Mouse (Mus musculus): ENCODE results near the gene Cbarp. TPM values are rescaled to one million over a fixed set of nuclear protein-coding genes. Genes with fewer than 3 reads are reported as not detected.

Gene Cbarp
- 1 to 10 TPM; 1.8 to 1.9 TPM for polyA plus RNA-seq (2017; shearing (Covaris generic))

GRCm38 (mm10) chr10:80140666-80141035 lies at the start of gene Cbarp:
Cbarp (minus strand) TSS chr10:80140835.

GRCm38 (mm10) chr10:80179068-80180051 lies 38.7 kb upstream of the Cbarp start, which contains the start of gene Efna2:
Efna2 (plus strand) TSS chr10:80179482.

DNA sequence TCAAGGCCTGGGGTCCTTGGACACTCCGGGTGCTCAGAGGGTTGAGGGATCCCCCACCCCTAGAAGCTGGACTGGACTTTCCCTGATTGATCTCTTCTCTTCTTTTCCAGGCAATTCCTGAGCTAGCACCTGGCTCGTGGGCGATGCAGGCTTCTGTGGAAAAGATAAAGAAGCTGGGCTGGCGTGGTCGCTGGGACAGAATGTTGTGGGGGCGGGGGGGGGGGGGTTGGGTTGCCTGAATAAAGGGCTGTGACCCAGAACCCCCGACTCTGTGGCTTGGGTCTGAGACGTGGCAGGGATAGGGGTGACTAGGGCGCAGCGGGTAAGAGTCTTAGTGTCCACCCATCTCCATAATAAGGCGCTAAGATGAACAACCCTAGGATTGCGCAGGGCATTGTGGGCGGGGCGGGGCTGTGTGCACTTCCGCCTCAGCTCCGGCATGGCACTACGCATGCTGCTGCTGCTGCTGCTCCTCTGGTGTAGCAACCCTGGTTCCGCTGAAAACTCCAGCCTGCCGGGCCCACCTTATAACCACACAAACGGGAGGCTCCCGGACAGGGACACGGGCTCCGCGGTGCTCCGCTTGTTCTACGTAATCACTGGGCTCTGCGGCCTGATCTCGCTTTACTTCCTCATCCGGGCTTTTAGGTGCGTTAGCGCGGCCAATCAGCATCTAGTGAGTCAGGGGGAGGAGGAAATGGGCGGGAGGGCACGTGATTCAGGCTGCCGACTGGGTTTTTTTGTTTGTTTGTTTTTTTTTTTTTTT lies 32.1 kb upstream of the Cbarp start, which contains the start of gene 1600002K03Rik:
TSS of gene 1600002K03Rik (plus strand) at position 418 of the 766 bp plus-strand sequence.

DNA sequence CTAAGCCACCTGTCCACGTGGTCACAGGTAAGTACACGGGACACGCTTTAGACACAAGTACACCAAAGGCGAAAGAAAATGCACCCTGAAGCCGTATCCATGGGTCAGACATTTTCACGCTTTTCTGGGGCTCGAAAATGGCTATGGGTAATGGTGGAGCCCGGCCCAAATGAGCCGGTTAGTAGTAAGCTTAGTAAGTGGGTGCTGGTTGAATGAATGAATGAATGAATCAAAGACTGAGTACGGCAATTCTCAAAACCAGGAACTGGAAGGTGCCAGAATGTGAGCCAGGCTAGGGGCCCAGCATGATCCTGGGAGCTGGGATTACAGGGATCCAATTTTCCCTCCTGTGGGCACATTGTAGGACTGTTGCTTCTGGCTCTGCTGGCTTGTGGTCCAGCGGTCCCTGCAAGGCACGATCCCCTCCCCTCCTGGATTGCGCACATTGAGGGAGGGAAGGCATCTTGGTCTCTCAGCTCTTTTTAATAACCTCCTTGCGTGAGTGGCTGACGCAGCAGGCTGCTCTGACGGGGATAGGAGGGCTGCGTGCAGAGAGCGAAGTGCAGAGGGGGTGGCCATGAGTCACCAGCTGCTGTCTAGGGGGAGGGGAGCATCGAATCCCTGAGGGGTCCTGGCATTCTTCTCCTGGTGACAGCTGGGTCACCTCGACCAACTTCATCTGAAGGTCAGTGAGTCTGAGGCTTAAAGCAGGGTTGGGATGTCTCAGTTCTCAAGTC lies 24.9 kb upstream of the Cbarp start, which contains the start of gene Cirbp:
TSS of gene Cirbp (plus strand) at position 594 of the 737 bp plus-strand sequence.

DNA sequence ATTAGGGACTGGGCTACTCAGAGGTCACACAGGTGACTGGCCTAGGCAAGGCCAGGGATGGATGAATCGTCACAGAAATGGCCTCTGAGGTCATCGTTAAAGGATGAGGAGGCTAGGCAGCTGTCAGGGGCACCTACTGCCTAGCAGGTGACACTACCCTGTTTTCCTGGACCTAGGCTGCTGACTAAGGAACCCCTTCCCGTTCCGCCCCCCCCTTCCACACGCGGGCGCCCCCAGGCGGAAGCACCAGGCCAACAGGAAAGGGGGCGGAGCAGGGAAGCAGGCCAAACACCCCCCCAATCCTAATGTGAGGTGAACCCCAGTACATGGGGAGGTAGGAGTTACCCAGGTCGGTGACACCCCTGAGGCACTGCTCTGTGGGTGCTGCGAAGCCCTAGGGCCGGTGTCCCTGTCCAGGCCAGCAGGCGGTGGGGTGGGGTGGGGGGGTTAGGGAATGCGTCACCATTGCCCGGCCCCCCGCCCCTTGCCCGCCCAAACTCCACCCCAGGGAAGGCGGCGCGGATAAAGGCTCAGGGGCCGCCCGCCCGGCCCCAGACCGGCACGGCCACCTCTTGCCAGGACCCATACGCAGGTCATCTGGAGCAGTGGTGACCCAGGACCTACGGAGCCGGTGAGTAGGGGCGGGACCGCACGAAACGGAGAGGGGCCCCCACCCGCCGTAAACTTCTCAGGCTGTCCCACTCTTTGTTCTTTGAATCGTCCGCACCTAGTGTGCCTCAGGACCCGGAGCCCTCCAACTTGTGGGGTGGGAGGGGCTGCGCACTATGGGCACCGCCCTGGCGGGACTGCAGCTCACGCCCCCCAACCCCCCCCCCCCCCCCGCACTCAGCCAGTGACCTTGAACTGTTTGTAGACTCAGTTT lies 7.3 kb upstream of the Cbarp start, which contains the start of gene Midn:
TSS of gene Midn (plus strand) at position 554 of the 883 bp plus-strand sequence.

GRCm38 (mm10) chr10:80138553-80139438 lies 1.8 kb downstream of the Cbarp start, which contains the start of gene Atp5d:
Atp5d (plus strand) TSS chr10:80138632.

GRCm38 (mm10) chr10:80115290-80115943 lies 25.2 kb downstream of the Cbarp start, which contains the start of gene Stk11:
Stk11 (plus strand) TSS chr10:80115803.

DNA sequence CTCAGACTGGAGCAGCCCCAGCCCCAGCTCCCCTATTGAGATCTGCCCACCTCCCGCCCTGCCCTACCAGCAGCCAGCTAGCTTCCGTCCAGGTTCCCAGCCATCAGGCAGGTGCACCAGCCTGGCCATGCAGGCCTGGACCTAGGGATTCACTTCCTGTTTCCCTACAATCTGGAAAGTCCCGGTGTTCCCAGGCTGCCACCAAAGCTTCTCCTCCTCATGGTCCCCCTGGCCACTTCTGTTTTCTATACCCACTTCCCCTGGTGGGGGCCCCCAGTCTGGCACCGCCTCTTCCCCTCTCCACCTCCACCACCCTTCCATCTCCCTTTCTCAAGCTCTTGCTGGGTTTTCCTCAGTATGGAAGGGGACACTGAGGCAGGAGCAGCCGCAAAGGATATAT lies 35.2 kb downstream of the Cbarp start, which contains the start of gene Sbno2:
TSS of gene Sbno2 (minus strand) at position 112 of the 400 bp plus-strand sequence.

Other genes with a start within 250 kb of the Cbarp start
- gene Cfd, start 250.0 kb downstream of the Cbarp start, polyA plus RNA-seq (2017; shearing (Covaris generic)), result not detected
- 10 to 100 TPM; 27.8 to 35.8 TPM for gene Med16, start 231.9 kb downstream of the Cbarp start, polyA plus RNA-seq (2017; shearing (Covaris generic))
- 10 to 100 TPM; 16.0 to 34.9 TPM for gene Gm26602, start 230.0 kb downstream of the Cbarp start, polyA plus RNA-seq (2017; shearing (Covaris generic))
- gene Kiss1r, start 223.9 kb downstream of the Cbarp start, polyA plus RNA-seq (2017; shearing (Covaris generic)), result under 1 TPM; 0.47 to 0.56 TPM
- 100 to 1,000 TPM; 188 to 197 TPM for gene R3hdm4, start 219.6 kb downstream of the Cbarp start, polyA plus RNA-seq (2017; shearing (Covaris generic))
- 10 to 100 TPM in 1 of 2 experiments, 1 to 10 TPM in 1; 7.0 to 15.0 TPM for gene Arid3a, start 213.8 kb downstream of the Cbarp start, polyA plus RNA-seq (2017; shearing (Covaris generic))
- gene Wdr18, start 180.7 kb downstream of the Cbarp start, polyA plus RNA-seq (2017; shearing (Covaris generic)), result 10 to 100 TPM; 52.3 to 56.5 TPM
- gene Grin3b, start 170.1 kb downstream of the Cbarp start, polyA plus RNA-seq (2017; shearing (Covaris generic)), result under 1 TPM; 0.13 to 0.28 TPM
- gene Tmem259, start 156.5 kb downstream of the Cbarp start, polyA plus RNA-seq (2017; shearing (Covaris generic)), result 10 to 100 TPM; 24.8 to 28.5 TPM
- 100 to 1,000 TPM; 650 to 940 TPM for gene Cnn2, start 152.3 kb downstream of the Cbarp start, polyA plus RNA-seq (2017; shearing (Covaris generic))
- 10 to 100 TPM; 21.2 to 46.3 TPM for gene Abca7, start 144.3 kb downstream of the Cbarp start, polyA plus RNA-seq (2017; shearing (Covaris generic))
- 100 to 1,000 TPM; 587 to 734 TPM for gene Arhgap45, start 124.2 kb downstream of the Cbarp start, polyA plus RNA-seq (2017; shearing (Covaris generic))
- gene Polr2e, start 101.0 kb downstream of the Cbarp start, polyA plus RNA-seq (2017; shearing (Covaris generic)), result 100 to 1,000 TPM; 167 to 199 TPM
- 100 to 1,000 TPM; 438 to 449 TPM for gene Gpx4, start 93.7 kb downstream of the Cbarp start, polyA plus RNA-seq (2017; shearing (Covaris generic))
- gene Sbno2, start 35.3 kb downstream of the Cbarp start, polyA plus RNA-seq (2017; shearing (Covaris generic)), result 10 to 100 TPM; 34.5 to 48.9 TPM
- 10 to 100 TPM; 32.3 to 56.4 TPM for gene Stk11, start 25.0 kb downstream of the Cbarp start, polyA plus RNA-seq (2017; shearing (Covaris generic))
- gene Atp5d, start 2.2 kb downstream of the Cbarp start, polyA plus RNA-seq (2017; shearing (Covaris generic)), result 100 to 1,000 TPM; 430 to 441 TPM
- gene Midn, start 7.4 kb upstream of the Cbarp start, polyA plus RNA-seq (2017; shearing (Covaris generic)), result 1 to 10 TPM; 3.1 to 8.5 TPM
- 100 to 1,000 TPM; 134 to 324 TPM for gene Cirbp, start 25.1 kb upstream of the Cbarp start, polyA plus RNA-seq (2017; shearing (Covaris generic))
- gene 1600002K03Rik, start 32.1 kb upstream of the Cbarp start, polyA plus RNA-seq (2017; shearing (Covaris generic)), result 10 to 100 TPM; 19.3 to 25.7 TPM
- gene Efna2, start 38.6 kb upstream of the Cbarp start, polyA plus RNA-seq (2017; shearing (Covaris generic)), result not detected
- gene Mum1, start 85.6 kb upstream of the Cbarp start, polyA plus RNA-seq (2017; shearing (Covaris generic)), result 10 to 100 TPM; 70.6 to 76.2 TPM
- 100 to 1,000 TPM; 209 to 294 TPM for gene Ndufs7, start 108.3 kb upstream of the Cbarp start, polyA plus RNA-seq (2017; shearing (Covaris generic))
- 1 to 10 TPM in 1 of 2 experiments, under 1 TPM in 1; 0.42 to 1.2 TPM for gene Gamt, start 120.2 kb upstream of the Cbarp start, polyA plus RNA-seq (2017; shearing (Covaris generic))
- gene Dazap1, start 120.7 kb upstream of the Cbarp start, polyA plus RNA-seq (2017; shearing (Covaris generic)), result 10 to 100 TPM; 76.9 to 90.0 TPM
- gene Rps15, start 151.6 kb upstream of the Cbarp start, polyA plus RNA-seq (2017; shearing (Covaris generic)), result 1,000 to 10,000 TPM in 1 of 2 experiments, 100 to 1,000 TPM in 1; 654 to 1,041 TPM
- under 1 TPM; 0.04 to 0.35 TPM for gene Apc2, start 155.1 kb upstream of the Cbarp start, polyA plus RNA-seq (2017; shearing (Covaris generic))
- 10 to 100 TPM; 78.4 to 84.3 TPM for gene 2310011J03Rik, start 179.7 kb upstream of the Cbarp start, polyA plus RNA-seq (2017; shearing (Covaris generic))
- gene Pcsk4, start 188.7 kb upstream of the Cbarp start, polyA plus RNA-seq (2017; shearing (Covaris generic)), result 10 to 100 TPM; 11.4 to 20.0 TPM
- under 1 TPM; 0.31 to 0.75 TPM for gene Reep6, start 189.1 kb upstream of the Cbarp start, polyA plus RNA-seq (2017; shearing (Covaris generic))
- not detected for gene Adamtsl5, start 207.6 kb upstream of the Cbarp start, polyA plus RNA-seq (2017; shearing (Covaris generic))
- gene Plk5, start 215.6 kb upstream of the Cbarp start, polyA plus RNA-seq (2017; shearing (Covaris generic)), result not detected
- gene Mex3d, start 246.8 kb upstream of the Cbarp start, polyA plus RNA-seq (2017; shearing (Covaris generic)), result 1 to 10 TPM; 3.3 to 4.1 TPM